Mouse (Mus musculus) embryo, embryonic 9.5 days (tissue): ENCODE data around the gene Vwa5b1.

Source experiments
- DNase-seq: peaks from one replicate; pipeline ENCODE4 v3.0.0-alpha.2; 2017; ENCODE audit errors: extremely low spot score

Gene Vwa5b1

DNA sequence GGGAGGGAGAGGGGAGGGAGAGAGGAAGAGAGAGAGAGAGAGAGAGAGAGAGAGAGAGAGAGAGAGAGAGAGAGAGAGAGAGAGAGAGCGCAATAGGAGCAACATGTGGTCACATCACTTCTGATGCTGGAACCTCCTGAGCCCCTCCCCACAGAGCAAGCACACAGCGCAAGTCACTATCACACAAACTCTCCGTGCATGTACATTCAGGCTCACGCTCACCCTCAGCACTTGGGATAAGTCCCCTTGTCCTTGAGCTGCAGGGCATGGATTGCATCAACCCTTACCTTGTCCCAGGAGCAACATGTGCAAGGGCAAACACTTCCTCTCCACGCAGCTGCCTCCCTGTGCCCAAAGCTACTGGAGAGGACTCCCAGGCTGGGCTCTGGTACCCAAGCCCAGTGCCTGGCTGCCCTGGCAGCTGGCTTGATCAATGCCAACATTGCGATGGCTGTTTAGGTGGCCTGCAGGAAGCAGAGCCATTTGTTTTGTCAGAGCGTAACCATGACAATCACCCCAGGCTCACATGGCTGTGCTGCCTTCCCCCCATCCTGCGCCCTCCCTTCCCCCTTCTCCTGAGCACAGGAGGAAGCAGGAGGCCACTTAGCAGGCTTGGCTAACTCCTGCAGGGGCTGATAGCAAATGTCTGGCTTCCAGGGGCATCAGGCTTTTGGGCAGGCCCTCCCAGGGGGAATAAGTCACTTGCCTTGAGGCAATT, at the start of gene Vwa5b1:
Gene Vwa5b1 (minus strand): TSS at position 457 of the 718 bp plus-strand sequence.
- peak; percentile 54 for DNase-seq

DNA sequence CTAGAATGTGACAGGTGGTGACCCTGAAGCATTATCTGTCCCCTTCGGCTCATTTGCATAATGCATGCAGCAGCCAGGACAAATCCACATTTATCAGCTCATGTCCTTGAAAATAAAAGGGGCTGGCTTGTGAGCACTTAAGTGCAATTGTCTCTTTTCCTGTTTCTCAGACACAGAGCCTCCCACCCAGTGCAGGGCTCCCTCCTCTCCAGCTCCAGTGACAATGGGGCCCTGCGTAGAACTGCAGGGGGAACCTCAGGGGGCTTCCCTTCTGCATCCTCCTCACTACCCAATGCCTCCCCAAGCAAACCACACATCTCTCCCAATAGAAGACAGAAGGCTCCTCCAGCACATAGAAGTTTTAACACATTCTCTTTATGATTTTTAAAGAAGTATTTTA, 47.1 kb upstream of the Vwa5b1 start:
- no peak for DNase-seq

DNA sequence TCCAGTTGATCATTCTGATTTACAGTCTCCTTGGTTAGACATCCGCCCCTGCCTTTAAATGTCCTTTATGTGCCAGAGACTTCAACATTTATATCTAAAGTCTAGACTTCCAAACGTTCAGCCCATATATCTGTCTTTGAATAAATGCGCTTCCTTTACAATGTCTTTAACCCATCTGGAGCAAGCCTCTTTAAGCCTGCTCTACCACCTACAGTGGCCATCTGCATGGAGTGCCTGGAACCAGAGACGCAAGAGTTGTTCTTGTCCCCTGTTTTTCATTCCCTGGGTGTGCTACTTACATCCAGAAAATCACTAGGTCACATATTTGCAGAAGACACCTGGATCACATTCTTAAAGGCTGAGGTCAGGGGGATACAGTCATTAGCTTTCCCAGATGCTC, 44.4 kb upstream of the Vwa5b1 start:
- DNase-seq = no peak

DNA sequence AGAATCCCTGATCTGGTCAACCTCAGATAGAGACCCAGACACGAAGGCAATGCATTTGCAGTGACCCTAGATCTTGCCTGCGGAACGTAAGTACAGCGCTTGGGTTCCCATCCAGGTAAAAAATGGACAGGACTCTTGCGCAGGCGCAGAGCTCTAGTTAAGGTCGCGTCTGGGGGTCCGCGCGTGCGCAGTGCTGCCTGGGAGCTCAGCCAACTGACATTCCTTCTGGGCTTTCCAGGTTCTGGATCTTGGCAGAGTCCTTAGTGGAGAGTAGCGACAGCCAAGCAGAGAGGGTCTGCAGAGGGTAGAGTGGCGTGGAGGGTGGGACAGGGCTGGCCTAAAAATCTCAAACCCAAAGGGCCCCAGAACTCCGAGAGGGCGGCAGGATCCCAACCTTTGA, 41.9 kb upstream of the Vwa5b1 start:
- DNase-seq = no peak

DNA sequence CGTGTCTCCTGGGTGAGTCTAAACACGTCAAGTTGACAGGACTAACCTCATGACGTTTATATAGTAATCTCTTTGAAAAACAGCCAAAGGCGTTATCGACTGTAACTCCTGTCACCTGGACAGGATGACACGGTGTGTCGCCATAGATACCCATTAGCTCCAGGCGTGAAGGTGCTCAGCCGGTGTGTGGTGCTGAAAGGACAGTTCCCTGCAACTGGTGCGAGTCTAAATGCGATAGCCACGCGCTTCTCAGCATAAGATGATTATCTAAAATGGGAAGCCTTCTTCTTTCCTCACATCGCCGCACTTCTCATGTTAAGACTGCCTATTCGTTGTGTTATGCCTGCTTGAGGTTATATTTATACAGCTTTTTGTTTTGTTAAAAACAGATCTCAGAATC, 40.8 kb upstream of the Vwa5b1 start:
- DNase-seq = peak; percentile 61

DNA sequence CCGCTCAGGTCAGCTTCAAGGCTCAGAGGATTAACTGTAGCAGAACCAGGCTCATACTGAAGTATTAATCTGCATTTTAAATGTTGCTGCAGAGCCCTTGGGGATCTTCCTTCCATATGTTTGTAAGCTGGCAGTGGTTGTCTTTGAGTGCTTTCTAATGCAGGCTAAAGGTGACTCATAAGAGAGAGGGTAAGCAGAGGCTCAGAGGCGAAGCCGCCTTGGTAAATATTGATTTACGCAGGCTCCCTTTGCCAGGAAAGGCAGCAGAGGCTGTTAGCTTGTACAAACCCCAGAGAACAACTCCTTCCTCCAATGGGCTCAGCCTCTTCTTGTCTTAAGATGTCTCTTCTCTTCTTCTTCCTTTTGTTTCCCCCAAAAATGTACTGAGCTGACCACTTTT, 36.5 kb upstream of the Vwa5b1 start:
- DNase-seq = no peak

DNA sequence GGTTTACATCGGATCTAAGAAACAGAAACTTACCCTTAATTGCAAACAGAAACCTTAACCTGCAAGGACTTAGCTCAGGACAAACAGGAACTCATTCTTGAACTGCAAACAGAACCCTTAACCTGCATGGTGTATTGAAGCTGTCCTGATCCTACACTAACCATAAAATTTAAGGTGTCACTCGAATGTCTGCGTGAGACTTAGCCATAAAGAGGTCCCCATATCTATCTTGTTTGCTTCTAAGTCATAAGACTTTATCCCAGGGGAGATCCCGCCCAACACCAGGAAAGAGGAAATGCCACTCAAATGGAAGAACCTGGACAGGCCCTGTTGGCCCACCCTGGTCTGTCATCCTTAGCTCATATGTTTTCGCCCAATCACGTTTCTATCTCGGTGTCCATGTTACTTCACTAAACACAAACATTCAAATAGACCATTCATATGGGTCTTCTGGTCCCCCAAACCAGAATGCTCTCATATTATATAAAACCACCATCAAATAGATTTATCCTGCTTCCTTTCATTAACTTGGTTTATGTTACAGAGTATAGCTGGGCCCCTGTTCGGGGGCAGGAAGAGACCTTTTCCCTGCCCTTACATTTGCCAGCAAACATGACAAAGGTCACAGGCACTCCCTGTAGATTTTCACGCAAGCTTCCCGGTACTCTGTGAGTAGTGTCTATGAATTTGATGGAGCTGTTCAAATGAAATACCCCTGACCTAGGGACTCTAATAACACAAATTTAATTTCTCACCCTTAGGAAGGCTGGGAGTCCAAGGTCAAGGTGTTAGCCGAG, 34.6 kb upstream of the Vwa5b1 start:
- no peak for DNase-seq

DNA sequence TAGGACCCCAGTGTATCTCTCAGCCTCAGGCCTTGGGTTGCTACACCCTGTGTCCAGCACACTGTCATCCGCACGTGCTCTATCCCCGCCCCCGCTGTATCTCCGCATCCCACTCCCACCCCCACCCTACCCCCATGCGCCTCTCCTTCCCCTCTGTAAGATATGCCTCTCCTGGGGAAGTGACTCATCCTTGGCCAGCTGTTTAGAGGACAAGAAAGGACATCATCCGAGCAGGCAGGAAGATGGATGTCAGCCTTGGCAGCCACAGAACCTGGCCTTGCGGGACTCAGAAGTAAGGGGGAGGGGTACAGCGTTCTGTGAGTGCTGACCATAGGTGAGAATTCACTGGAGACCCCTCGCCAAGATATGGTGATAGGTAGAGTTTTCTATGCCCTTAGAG, 30.8 kb upstream of the Vwa5b1 start:
- DNase-seq = no peak

DNA sequence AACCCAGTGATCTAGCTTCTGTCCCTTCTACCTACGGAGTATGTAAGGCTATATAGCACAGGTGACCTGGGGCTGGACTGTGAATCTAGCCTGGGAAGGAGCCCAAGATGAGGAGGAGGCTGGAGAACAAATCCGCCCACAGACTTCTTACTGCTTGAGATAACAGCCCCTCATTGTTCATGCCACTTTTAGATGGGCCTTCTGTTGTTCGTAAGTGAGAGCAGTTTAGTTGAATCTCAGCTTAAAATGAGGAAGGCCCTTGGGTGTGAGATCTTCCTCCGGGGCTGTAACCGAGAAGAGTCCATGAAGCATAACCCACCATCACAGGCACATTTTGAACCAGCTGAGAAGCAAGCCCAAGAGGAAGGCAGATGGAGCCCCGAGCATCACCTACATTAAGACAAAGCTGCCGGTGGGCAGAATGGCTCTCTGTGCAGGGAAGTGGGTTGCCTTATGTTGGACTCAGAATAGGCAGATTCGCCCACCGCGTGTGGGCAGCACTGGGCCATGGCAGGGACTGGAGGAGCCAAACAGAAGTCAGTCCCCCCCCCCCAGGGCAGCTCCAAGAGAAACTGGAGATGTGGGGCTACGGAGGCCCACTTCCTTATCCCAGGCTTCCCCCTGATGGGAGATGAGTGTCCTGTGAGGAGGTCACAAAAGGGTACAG, 24.4 kb upstream of the Vwa5b1 start:
- no peak for DNase-seq

DNA sequence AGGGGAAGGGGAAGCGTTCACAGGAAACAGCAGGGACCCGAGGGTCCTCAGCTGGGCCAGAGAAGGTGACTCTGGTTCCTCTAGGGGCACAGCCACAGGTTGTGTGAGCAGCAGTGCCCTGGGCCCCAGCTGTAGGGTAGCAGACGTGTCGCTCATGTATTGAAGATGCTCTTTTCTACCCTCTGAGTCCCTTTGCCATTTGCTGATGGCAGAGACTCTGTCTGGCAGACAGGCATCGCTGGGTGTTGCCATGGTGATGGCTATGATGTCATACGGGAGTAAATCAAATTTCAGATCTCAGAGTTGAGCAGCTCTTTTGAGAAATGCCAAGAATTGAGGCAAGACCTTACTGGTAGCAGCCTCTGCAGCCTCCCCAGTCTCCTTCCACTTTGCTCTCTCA, 17.4 kb upstream of the Vwa5b1 start:
- no peak for DNase-seq

DNA sequence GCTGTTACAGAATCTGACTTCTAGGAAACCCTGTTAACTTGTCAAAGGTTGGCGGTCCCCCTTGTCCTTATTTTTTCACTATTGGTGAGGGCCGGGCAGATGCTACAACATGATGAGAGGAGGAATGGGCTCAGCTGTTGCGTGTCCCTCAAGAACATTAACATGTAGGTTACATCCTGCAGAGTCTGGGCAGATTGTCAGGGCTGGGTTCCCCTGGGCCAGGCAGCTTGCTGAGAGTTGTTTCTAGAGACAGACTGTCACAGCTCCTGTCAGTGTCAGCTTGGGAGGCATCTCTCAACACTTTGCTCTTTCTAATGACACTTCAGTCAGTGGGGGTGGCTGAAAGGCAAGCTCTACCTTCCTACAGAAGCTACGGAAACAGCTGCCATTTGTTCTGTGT, 16.2 kb upstream of the Vwa5b1 start:
- DNase-seq = no peak

DNA sequence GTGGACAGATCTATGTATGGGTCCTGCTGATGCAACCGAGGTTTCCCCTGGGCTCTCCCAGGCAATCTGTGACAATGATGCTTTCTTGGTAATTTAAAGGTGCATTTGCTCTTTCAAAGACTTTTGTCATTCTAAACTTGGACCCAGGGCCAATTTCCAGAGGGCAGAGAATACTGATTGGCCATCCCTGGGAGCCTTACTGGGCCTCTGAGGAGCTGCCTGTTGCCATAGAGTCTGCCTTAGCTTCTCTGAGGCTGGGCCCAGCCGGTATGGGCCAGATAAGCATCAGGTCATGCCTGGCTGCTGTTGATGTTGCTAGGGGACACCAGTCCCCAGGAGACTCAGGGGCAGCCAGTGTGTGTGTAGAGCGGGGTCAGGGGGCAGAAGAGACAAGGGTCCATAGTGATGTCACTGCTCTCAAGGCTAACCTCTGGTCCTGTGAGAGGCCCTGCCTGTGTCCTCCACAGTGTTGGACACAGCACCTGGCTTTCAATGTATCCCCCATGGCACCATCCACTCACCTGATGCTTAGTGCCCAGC, 12.5 kb upstream of the Vwa5b1 start:
- DNase-seq = peak; percentile 38

DNA sequence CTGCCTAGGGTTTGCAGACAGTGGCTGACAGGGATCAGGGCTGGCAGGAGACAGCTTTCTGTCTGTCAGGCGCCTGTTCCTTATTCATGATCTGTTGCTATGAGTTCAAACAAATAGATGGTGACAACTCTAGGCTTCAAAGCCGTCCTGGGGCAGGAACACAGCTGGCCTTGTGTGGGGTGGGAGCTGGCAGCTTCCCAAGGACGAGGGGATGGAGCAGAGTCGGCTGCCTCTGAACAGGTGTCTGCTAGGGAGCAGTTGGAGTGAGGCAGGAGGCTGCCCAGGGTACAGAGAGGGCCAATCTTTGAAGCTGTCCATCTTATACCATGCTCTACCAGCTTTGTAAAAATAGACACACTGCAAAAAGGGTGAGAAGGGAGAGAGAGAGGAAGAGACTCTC, 6.6 kb upstream of the Vwa5b1 start:
- no peak for DNase-seq

DNA sequence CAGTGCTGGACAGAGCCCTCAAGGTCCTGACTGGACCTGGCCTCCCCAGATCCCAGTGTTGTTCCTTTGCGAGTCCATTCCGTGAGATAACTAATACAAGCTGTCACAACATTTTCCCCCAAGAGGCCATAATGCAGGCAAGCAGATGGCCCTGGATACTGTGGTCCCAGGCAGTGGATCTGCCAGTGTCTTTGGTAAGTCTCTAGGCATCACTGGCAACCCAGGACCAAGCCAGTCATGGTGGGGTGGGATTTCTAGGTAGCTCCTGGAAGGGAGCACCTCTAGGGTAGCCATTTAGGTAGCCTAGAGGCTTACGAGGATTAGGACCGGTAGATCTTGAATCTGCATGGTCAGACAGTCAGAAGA, 445 bp upstream of the Vwa5b1 start:
- no peak for DNase-seq

DNA sequence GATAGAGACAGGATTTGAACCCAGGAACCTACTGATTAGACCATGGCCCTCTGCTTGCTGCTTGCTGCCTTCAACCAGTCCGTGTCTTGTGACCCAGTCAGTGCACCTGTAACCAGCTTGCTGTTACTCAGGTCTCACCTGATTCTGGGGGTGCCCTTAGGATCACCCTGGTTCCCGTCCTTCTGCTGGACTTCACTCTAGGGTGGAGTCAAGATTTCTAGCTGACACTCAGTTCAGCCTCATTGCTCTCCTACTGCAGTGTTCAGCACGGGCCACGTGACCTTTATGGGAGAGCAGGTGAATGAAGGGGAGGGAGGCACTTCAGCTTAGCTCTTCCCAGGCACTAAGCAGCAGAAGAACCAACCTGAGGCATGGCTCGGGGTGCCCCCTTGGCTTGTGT, 7.4 kb downstream of the Vwa5b1 start:
- no peak for DNase-seq

DNA sequence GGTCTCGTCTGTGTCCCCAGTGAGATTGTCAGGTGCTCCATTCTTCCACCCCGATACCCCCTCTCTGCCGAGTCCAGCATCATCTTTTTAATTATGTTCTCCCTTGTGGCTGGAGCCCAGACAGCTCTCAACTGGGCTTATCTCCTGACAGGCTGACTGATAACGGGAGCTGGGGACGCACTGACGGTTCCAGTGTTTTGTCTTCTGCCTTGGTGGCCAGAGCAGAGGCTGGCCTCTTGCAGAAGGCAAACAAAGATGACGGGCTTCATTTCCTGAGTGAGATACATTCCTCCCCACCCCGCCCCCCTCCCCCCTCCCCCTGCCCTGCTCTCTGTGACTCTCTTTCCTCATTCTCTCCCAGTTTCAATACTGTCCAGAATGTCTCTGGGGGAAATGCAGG, 21.2 kb downstream of the Vwa5b1 start:
- DNase-seq = peak; percentile 25

DNA sequence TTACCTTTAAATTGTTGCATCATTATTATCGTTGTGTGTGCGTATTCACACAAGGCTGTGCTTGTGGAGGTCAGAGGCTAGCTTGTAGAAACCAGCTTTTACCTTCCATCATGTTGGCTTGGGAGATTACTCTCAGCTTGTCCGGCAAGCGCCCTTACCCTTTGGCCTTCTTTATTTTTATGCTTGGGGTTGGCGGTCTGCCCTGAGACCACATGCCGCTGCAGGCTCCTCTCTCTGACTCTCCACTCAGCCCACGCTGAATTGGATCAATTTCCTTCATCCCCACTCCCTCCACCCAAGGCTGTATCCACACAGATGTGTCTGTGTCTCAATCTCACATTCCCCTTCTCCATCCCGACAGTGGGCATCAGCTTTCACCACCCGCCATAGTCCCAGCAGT, 33.8 kb downstream of the Vwa5b1 start:
- no peak for DNase-seq

DNA sequence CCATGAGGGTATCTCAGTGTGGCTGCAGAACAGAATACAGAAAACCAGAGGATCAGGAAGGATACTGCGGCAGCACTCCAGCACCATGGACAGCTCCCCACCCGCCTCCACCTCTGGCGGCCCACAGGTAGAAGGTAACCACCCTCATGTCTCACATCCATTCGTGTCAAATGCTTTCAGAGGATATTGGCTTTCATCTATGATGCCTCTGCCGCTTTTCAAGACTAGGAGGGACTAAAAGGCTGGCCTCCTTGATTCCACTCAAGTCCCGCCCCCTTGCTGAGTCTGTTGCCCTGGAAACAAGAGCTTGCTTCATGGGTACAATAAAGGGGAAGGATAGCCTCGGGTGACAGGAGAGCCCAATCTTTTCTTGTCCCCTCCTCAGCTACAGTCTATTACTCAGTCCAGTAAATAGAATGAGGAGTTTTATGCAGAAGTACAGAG, 37.8 kb downstream of the Vwa5b1 start:
- peak; percentile 60 for DNase-seq

DNA sequence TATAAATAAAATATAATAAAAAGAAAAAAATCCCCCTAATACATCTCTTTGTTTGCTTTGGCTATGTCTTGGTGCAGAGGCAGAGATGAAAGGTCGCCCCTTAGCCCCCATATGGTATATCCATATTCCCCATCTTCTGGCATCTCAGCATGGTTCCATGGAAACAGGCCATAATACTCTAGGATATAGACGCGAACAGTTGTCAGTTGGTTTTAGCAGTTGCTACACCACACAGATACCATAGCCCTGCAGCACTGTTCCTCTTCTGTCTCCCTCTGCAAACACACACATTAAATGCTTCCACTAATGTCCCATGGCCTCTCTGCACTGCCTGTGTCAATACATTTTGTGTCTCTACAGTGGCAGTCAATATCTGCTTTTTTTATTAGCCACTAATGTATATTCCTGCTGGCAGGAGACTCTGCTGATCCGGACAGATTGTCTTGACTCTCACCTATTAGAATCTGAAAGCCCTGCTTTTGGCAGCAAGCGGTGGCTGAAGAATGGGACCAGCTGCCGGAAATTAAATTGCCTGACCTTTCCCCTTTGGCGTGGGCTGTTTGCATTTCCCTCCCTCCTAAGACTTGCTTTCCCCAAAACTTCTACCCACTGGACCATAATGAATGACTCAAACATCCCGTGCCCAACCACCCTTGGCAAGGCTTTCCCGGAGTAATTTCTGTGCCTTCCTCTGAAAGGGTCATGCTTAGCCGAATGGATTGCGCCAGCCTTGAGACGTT, 39.1 kb downstream of the Vwa5b1 start:
- peak; percentile 16 for DNase-seq

DNA sequence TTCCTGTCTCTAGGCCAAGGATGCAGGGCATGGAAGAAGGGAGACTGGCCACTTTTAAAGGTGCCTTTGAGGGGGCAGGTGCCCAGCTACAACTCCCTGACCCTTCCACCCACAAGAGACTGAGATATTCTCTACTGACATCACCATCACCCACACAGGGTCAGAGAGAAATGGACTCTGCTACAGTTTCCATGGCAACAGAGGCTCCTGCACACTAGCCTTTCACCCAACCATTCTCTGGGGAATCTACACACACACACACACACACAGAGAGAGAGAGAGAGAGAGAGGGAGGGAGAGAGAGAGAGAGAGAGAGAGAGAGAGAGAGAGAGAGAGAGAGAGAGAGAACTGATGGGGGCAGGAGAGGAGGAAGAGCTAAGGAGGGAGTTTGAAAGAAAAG, 50.7 kb downstream of the Vwa5b1 start:
- no peak for DNase-seq

DNA sequence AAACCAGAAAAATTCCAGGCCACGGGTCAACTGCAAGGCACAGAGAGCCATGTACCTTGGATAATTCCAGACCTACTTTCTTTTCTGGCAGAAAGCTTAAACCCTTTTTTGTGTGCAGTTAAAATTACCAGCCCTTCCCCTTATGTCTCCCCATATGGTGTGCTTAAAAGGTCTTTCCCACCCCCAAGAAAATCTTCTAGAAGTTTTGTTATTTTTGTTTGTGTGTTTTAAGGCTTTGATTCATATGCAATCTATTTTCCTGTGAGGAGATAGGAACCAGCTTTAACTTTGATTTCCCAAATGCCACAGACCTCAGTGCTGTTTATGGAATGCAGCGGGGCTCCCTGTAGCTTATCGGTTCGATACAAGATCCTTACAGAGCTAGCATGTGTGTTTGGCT, 53.2 kb downstream of the Vwa5b1 start:
- DNase-seq = no peak

DNA sequence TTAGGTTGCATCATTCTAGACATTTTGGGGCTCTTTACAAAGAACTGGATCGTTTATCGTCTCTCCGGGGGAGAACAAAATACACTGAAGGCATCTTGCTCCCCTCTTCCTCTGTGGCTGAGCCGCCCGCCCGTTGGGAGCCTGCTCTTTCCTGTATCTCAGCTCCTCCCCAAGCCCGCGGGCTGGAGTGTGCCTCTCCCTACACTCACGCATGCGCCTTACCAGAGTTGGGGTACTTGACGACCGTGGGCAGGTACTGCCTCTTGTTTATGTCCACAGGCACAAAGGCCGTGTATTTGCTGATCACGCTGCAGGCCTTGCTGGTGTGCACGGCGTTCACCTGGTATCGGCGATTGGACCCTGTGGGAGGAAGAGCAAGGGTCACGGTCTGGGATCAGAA, 57.3 kb downstream of the Vwa5b1 start:
- DNase-seq = no peak
